Mouse (Mus musculus) heart, adult 8-10 months (tissue): Measurements from ENCODE around the gene Pnkd. TPM values are rescaled to one million over a fixed set of nuclear protein-coding genes. Genes with fewer than 3 reads are reported as not detected.

Experiments used
- DNase-seq: peaks from one replicate; pipeline ENCODE4 v3.0.0; 2022; ENCODE audit warnings: low spot score
- total RNA-seq, 4 experiments: library from RNA; stranded (reverse); gene quantifications; 2 replicates each; pipeline ENCODE4 v1.2.4; 2022

The Pnkd gene
- total RNA-seq = 100 to 1,000 TPM; 125 to 142 (median 135) TPM

- DNase-seq = peak; percentile 100
These were observed at the start of gene Pnkd, which contains the start of gene Aamp for GRCm38 (mm10) chr1:74284543-74285160. Gene Pnkd, plus strand, starts transcription at chr1:74284930. Gene Aamp, minus strand, starts transcription at chr1:74284738.

- DNase-seq = peak; percentile 98
These were observed 48.7 kb upstream of the Pnkd start, which contains the start of gene Arpc2 for GRCm38 (mm10) chr1:74235938-74236589. Gene Arpc2, plus strand, starts transcription at chr1:74236084.

- DNase-seq = peak; percentile 53
These were observed 48.0 kb upstream of the Pnkd start for GRCm38 (mm10) chr1:74236590-74237317.

GRCm38 (mm10) chr1:74237671-74238070, 47.1 kb upstream of the Pnkd start:
- no peak for DNase-seq

- no peak for DNase-seq
These were observed 46.6 kb upstream of the Pnkd start for GRCm38 (mm10) chr1:74238136-74238535.

GRCm38 (mm10) chr1:74239162-74239561, 45.6 kb upstream of the Pnkd start:
- DNase-seq = no peak

- DNase-seq = no peak
These were observed 45.1 kb upstream of the Pnkd start for GRCm38 (mm10) chr1:74239618-74240017.

GRCm38 (mm10) chr1:74240311-74240710, 44.4 kb upstream of the Pnkd start:
- no peak for DNase-seq

- DNase-seq = no peak
These were observed 43.9 kb upstream of the Pnkd start for GRCm38 (mm10) chr1:74240832-74241231.

GRCm38 (mm10) chr1:74245525-74245924, 39.2 kb upstream of the Pnkd start:
- no peak for DNase-seq

GRCm38 (mm10) chr1:74248799-74249198, 35.9 kb upstream of the Pnkd start:
- DNase-seq = peak; percentile 83

GRCm38 (mm10) chr1:74249331-74249980, 35.3 kb upstream of the Pnkd start:
- DNase-seq = peak; percentile 46

GRCm38 (mm10) chr1:74250096-74250495, 34.6 kb upstream of the Pnkd start:
- DNase-seq = no peak

GRCm38 (mm10) chr1:74255704-74256345, 28.9 kb upstream of the Pnkd start:
- no peak for DNase-seq

GRCm38 (mm10) chr1:74256782-74257181, 27.9 kb upstream of the Pnkd start:
- DNase-seq = no peak

- no peak for DNase-seq
These were observed 22.2 kb upstream of the Pnkd start for GRCm38 (mm10) chr1:74262510-74262909.

GRCm38 (mm10) chr1:74268750-74269149, 16.0 kb upstream of the Pnkd start:
- no peak for DNase-seq

GRCm38 (mm10) chr1:74271659-74272058, 13.1 kb upstream of the Pnkd start:
- DNase-seq = no peak

- no peak for DNase-seq
These were observed 9.7 kb upstream of the Pnkd start for GRCm38 (mm10) chr1:74275015-74275414.

- DNase-seq = no peak
These were observed 7.7 kb upstream of the Pnkd start for GRCm38 (mm10) chr1:74277041-74277440.

- no peak for DNase-seq
These were observed 6.7 kb upstream of the Pnkd start for GRCm38 (mm10) chr1:74277883-74278537.
